ENCODE assay signal across 8 mouse cellular contexts in the genomic region with DNA sequence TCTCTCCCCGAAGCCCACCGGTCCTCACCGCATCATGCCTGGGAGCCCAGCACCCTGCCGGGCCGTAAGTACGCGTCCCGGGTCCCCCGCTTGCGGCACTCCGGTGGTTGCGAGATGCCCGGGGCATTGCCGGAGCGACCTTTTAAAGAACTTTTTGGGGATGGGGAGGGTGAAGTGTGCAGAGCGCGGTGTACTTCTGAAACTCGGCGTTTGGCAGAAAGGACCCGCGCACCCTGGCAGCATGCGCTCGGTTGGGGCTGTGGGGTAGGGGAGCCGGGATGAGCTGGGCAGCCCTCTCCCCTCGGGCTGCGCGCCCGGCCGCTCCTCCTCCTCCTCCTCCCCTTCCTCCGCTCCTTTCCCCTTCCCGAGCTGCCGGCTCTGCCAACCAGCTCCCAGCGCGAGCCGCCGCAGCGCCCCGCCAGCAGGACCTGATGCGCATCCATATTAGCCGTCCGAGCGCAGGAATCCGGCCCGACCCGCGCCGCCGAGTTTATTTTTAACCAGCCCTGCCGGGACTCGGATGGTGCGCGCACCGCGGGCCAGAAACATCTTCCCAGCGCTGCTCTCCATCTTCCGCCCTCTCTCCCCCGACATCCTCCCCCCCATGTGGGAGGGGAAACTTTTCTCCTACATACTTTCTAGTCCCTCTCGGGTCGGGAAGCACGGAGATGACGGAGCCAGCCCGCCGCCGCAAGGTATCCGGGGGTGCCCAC. TPM values are rescaled to one million over a fixed set of nuclear protein-coding genes. Genes with fewer than 3 reads are reported as not detected.
A peak's percentile ranks its signal among the peaks of the same experiment; 100 is the strongest.
DNase-seq lines count a peak whose midpoint lies in the region; ATAC-seq and TF ChIP-seq lines count a peak whose summit lies in the region.

No protein-coding gene starts in this region.

- ATAC-seq in embryonic facial prominence, embryonic 13.5 days (ENCODE audit: insufficient number of reproducible peaks, insufficient read depth, low FRiP score, low TSS enrichment, low read depth), result peak; percentile 54
- ATAC-seq in liver, embryonic 14.5 days (ENCODE audit: insufficient read depth), result peak; percentile 34; the same call in 1 of the 2 replicates
- peak; percentile 44 for ATAC-seq in stomach, embryonic 15.5 days (ENCODE audit: insufficient read depth, low FRiP score, low read depth)

- H3K27ac ChIP-seq in embryonic facial prominence, embryonic 13.5 days, result peak overlapping the region; percentile 94
- peak overlapping the region; percentile 61 for H3K27ac ChIP-seq in liver, embryonic 14.5 days
- peak overlapping the region; percentile 94 for H3K27ac ChIP-seq in stomach, embryonic 15.5 days

- no peaks in the 10 kb centered on the region for H3K36me3 ChIP-seq in embryonic facial prominence, embryonic 13.5 days
- no peaks in the 10 kb centered on the region for H3K36me3 ChIP-seq in liver, embryonic 14.5 days (replicated peaks; ENCODE audit: control insufficient read depth, insufficient read depth, low read depth)
- no peaks in the 10 kb centered on the region for H3K36me3 ChIP-seq in stomach, embryonic 15.5 days

- H3K27me3 ChIP-seq in embryonic facial prominence, embryonic 13.5 days, result no peaks in the 10 kb centered on the region
- no peaks in the 10 kb centered on the region for H3K27me3 ChIP-seq in liver, embryonic 14.5 days (ENCODE audit: control insufficient read depth, insufficient read depth, low read length)
- no peaks in the 10 kb centered on the region for H3K27me3 ChIP-seq in stomach, embryonic 15.5 days (replicated peaks)

- H3K4me2 ChIP-seq in embryonic facial prominence, embryonic 13.5 days, result peak overlapping the region; percentile 94
- H3K4me2 ChIP-seq in liver, embryonic 14.5 days (ENCODE audit: low read depth), result peak overlapping the region; percentile 100
- H3K4me2 ChIP-seq in stomach, embryonic 15.5 days, result peak overlapping the region; percentile 95

- TF ChIP-seq CTCF in liver, embryonic 14.5 days (IDR thresholded peaks at IDR 0.05; ENCODE audit: low read depth), result no peak

- under 1% methylated on average over 57 of the region's 65 CpGs for WGBS in embryonic facial prominence, embryonic 13.5 days
- under 1% methylated on average over 58 of the region's 65 CpGs for WGBS in liver, embryonic 14.5 days (ENCODE audit: insufficient replicate concordance)
- WGBS in stomach, embryonic 15.5 days, result under 1% methylated on average over 65 of the region's 65 CpGs

- peaks cover 42% of the 10 kb centered on the region for H3K4me1 ChIP-seq in embryonic facial prominence, embryonic 13.5 days
- H3K4me1 ChIP-seq in liver, embryonic 14.5 days (replicated peaks; ENCODE audit: control insufficient read depth in 2 of 2, insufficient read depth in 2 of 2, low read length in 1 of 2), result peaks cover 22 to 30% of the 10 kb centered on the region in 2 experiments
- H3K4me1 ChIP-seq in stomach, embryonic 15.5 days, result peaks cover 22% of the 10 kb centered on the region

- DNase-seq in 3T3-L1 (ENCODE audit: low read depth, low spot score), result peak; percentile 68
- DNase-seq in adrenal gland, adult 2 months, result peak; percentile 88
- peak; percentile 76 for DNase-seq in heart, adult 8-10 months (ENCODE audit: low spot score)
- DNase-seq in kidney, adult 9 months, result peak; percentile 86
- DNase-seq in liver, embryonic 14.5 days (ENCODE audit: low read depth in 3 of 3, low spot score in 3 of 3), result peak in 1 of 3 experiments; percentile 30
- DNase-seq in natural killer cell, adult 2 months (ENCODE audit: low spot score in 2 of 2), result peak; percentile 30 to 41

- H3K4me3 ChIP-seq in embryonic facial prominence, embryonic 13.5 days, result peak overlapping the region; percentile 83
- H3K4me3 ChIP-seq in liver, embryonic 14.5 days (ENCODE audit: insufficient read depth in 1 of 2, low read depth in 2 of 2, low read length in 2 of 2), result peak overlapping the region; percentile 79 to 83
- H3K4me3 ChIP-seq in stomach, embryonic 15.5 days (replicated peaks), result peak overlapping the region; percentile 89

- TF ChIP-seq EP300 in liver, embryonic 14.5 days (IDR thresholded peaks at IDR 0.05; ENCODE audit: low read depth), result no peak

- peak overlapping the region; percentile 87 for H3K9ac ChIP-seq in embryonic facial prominence, embryonic 13.5 days
- H3K9ac ChIP-seq in liver, embryonic 14.5 days (replicated peaks), result peak overlapping the region; percentile 70
- H3K9ac ChIP-seq in stomach, embryonic 15.5 days, result peak overlapping the region; percentile 80

- no peaks in the 10 kb centered on the region for H3K9me3 ChIP-seq in embryonic facial prominence, embryonic 13.5 days
- no peaks in the 10 kb centered on the region for H3K9me3 ChIP-seq in liver, embryonic 14.5 days (ENCODE audit: control insufficient read depth, low read length)
- no peaks in the 10 kb centered on the region for H3K9me3 ChIP-seq in stomach, embryonic 15.5 days

RNA-seq across cellular contexts. Expression of gene Rreb1, which starts 48.2 kb away (rescaled TPM):
- total RNA-seq in adrenal gland, adult 2 months (2021), result 10 to 100 TPM; 51.5 to 57.6 TPM
- 28.9 and 40.9 TPM in 2 replicates for polyA plus RNA-seq in adrenal gland, adult 2 months (2012; rRNA removed)
- 13.2 and 15.0 TPM in 2 replicates for polyA plus RNA-seq in embryonic facial prominence, embryonic 13.5 days (2015; fragmentation: Nextera tagmentation; extraction: Ambion mirVana)
- total RNA-seq in heart, adult 8-10 months (2022), result 10 to 100 TPM; 44.5 to 54.0 (median 52.6) TPM
- 4.8 and 5.4 TPM in 2 replicates for polyA plus RNA-seq in liver, embryonic 14.5 days (2012; rRNA removed)
- 5.4 TPM in 2 replicates for polyA plus RNA-seq in liver, embryonic 14.5 days (2014; fragmentation: Nextera tagmentation; extraction: Ambion mirVana)
- polyA plus RNA-seq in stomach, embryonic 15.5 days (2015; fragmentation: Nextera tagmentation; extraction: Ambion mirVana), result 12.8 and 16.0 TPM in 2 replicates
